Mouse (Mus musculus) embryonic facial prominence, embryonic 12.5 days (tissue): ENCODE data around the gene Zfhx3. TPM values are rescaled to one million over a fixed set of nuclear protein-coding genes. Genes with fewer than 3 reads are reported as not detected.

Experiments
- ATAC-seq: fragments of 200-750 bp; cut with Nextera tagmentation; 2 replicates; pipeline ENCODE4 v1.8.0; 2017; ENCODE audit not compliant: insufficient number of reproducible peaks, insufficient read depth, low FRiP score, low TSS enrichment
- H3K27ac ChIP-seq: fragments of 300-500 bp; sonication (generic); 2 replicates; pipeline ENCODE4 v1.5.1; 2016; ENCODE audit warnings: mild to moderate bottlenecking
- H3K27me3 ChIP-seq: fragments of 300-500 bp; sonication (generic); 2 replicates; pipeline ENCODE4 v1.6.1; 2016; ENCODE audit warnings: mild to moderate bottlenecking, moderate library complexity
- H3K36me3 ChIP-seq: fragments of 300-500 bp; sonication (generic); 2 replicates; pipeline ENCODE4 v1.6.1; 2016; ENCODE audit warnings: mild to moderate bottlenecking
- H3K4me1 ChIP-seq: fragments of 300-500 bp; sonication (generic); 2 replicates; pipeline ENCODE4 v1.6.1; 2016
- H3K4me2 ChIP-seq: fragments of 300-500 bp; sonication (generic); replicated peaks from 2 replicates; pipeline ENCODE4 v1.6.1; 2016; ENCODE audit warnings: mild to moderate bottlenecking, moderate library complexity
- H3K4me3 ChIP-seq: fragments of 300-500 bp; sonication (generic); 2 replicates; pipeline ENCODE4 v1.5.1; 2016; ENCODE audit warnings: mild to moderate bottlenecking
- H3K9ac ChIP-seq: fragments of 300-500 bp; sonication (generic); 2 replicates; pipeline ENCODE4 v1.6.1; 2016; ENCODE audit warnings: mild to moderate bottlenecking, moderate library complexity
- H3K9me3 ChIP-seq: fragments of 300-500 bp; sonication (generic); 2 replicates; pipeline ENCODE4 v1.6.1; 2016; ENCODE audit warnings: mild to moderate bottlenecking, moderate library complexity
- WGBS: fragments of 180-500 bp; shearing (Covaris S2); methylation state at CpG from one replicate; pipeline ENCODE4 v1.1.7; 2016; 5-methylcytosine and 5-hydroxymethylcytosine counted together
- polyA plus RNA-seq: library from polyadenylated mRNA; unstranded; fragments of >200 nt; fragmentation: Nextera tagmentation; extraction: Ambion mirVana; gene quantifications from 2 replicates; pipeline ENCODE4 v1.2.1, GENCODE M21; 2016

The Zfhx3 gene
- polyA plus RNA-seq, 1 experiment from 2014 or later = 43.1 TPM

GRCm38 (mm10) chr8:108621296-108621695 lies 678.9 kb downstream of the Zfhx3 start:
- Histone ChIP-seq H3K36me3 (no peaks in the 10 kb centered on the region), H3K4me1 (0 out of 2 replicates have a peak, but pooled peaks cover 2% of the 10 kb centered on the region), H3K4me2 (no peak overlapping the region), H3K9me3 (no peaks in the 10 kb centered on the region), H3K27me3 (no peaks in the 10 kb centered on the region), H3K27ac (no peak overlapping the region), H3K9ac (no peak overlapping the region), H3K4me3 (no peak overlapping the region)
- ATAC-seq = no peak
- WGBS = 17% methylated on average over 7 of the region's 7 CpGs

- no peaks in the 10 kb centered on the region for H3K9me3 ChIP-seq
- no peaks in the 10 kb centered on the region for H3K27me3 ChIP-seq
- no peak overlapping the region for H3K4me3 ChIP-seq
- H3K4me2 ChIP-seq = no peak overlapping the region
- H3K36me3 ChIP-seq = no peaks in the 10 kb centered on the region
- no peak overlapping the region for H3K27ac ChIP-seq
- H3K9ac ChIP-seq = no peak overlapping the region
- H3K4me1 ChIP-seq = 0 out of 2 replicates have a peak, but pooled peaks cover 2% of the 10 kb centered on the region
- no peak for ATAC-seq
- WGBS = 69% methylated on average over 5 of the region's 5 CpGs
These were observed 681.2 kb downstream of the Zfhx3 start for GRCm38 (mm10) chr8:108623660-108624059.

- 0 out of 2 replicates have a peak, but pooled peaks cover 2% of the 10 kb centered on the region for H3K4me1 ChIP-seq
- no peak for ATAC-seq
- WGBS = 75% methylated on average over 9 of the region's 9 CpGs
- H3K27ac ChIP-seq = no peak overlapping the region
- no peak overlapping the region for H3K4me2 ChIP-seq
- H3K27me3 ChIP-seq = no peaks in the 10 kb centered on the region
- H3K4me3 ChIP-seq = no peak overlapping the region
- H3K9me3 ChIP-seq = no peaks in the 10 kb centered on the region
- no peaks in the 10 kb centered on the region for H3K36me3 ChIP-seq
- no peak overlapping the region for H3K9ac ChIP-seq
These were observed 683.2 kb downstream of the Zfhx3 start for GRCm38 (mm10) chr8:108625571-108626120.

- no peaks in the 10 kb centered on the region for H3K9me3 ChIP-seq
- H3K27me3 ChIP-seq = no peaks in the 10 kb centered on the region
- no peak overlapping the region for H3K9ac ChIP-seq
- 0 out of 2 replicates have a peak, but pooled peaks cover 4% of the 10 kb centered on the region for H3K4me1 ChIP-seq
- no peaks in the 10 kb centered on the region for H3K36me3 ChIP-seq
- ATAC-seq = no peak
- no peak overlapping the region for H3K4me3 ChIP-seq
- no peak overlapping the region for H3K27ac ChIP-seq
- WGBS = 90% methylated on average over 1 of the region's 1 CpGs
- no peak overlapping the region for H3K4me2 ChIP-seq
These were observed 688.6 kb downstream of the Zfhx3 start for GRCm38 (mm10) chr8:108631069-108631468.

- Histone ChIP-seq H3K4me3 (no peak overlapping the region), H3K27ac (no peak overlapping the region), H3K36me3 (no peaks in the 10 kb centered on the region), H3K4me1 (0 out of 2 replicates have a peak, but pooled peaks cover 4% of the 10 kb centered on the region), H3K9me3 (no peaks in the 10 kb centered on the region), H3K27me3 (no peaks in the 10 kb centered on the region), H3K9ac (no peak overlapping the region), H3K4me2 (no peak overlapping the region)
- ATAC-seq = no peak
- WGBS = 8% methylated on average over 2 of the region's 3 CpGs
These were observed 691.8 kb downstream of the Zfhx3 start for GRCm38 (mm10) chr8:108634282-108634681.

GRCm38 (mm10) chr8:108637887-108638286 lies 695.4 kb downstream of the Zfhx3 start:
- no peak overlapping the region for H3K4me3 ChIP-seq
- no peak for ATAC-seq
- H3K4me1 ChIP-seq = 0 out of 2 replicates have a peak, but pooled peaks cover 4% of the 10 kb centered on the region
- no peaks in the 10 kb centered on the region for H3K9me3 ChIP-seq
- no peak overlapping the region for H3K4me2 ChIP-seq
- no peaks in the 10 kb centered on the region for H3K27me3 ChIP-seq
- H3K27ac ChIP-seq = no peak overlapping the region
- H3K36me3 ChIP-seq = no peaks in the 10 kb centered on the region
- H3K9ac ChIP-seq = no peak overlapping the region
- 96% methylated on average over 2 of the region's 2 CpGs for WGBS

GRCm38 (mm10) chr8:108645660-108646059 lies 703.2 kb downstream of the Zfhx3 start:
- Histone ChIP-seq H3K27ac (no peak overlapping the region), H3K36me3 (no peaks in the 10 kb centered on the region), H3K9ac (no peak overlapping the region), H3K27me3 (no peaks in the 10 kb centered on the region), H3K9me3 (no peaks in the 10 kb centered on the region), H3K4me1 (no peaks in the 10 kb centered on the region; the same call in 1 of the 2 replicates), H3K4me3 (no peak overlapping the region), H3K4me2 (no peak overlapping the region)
- no peak for ATAC-seq
- 78% methylated on average over 3 of the region's 3 CpGs for WGBS

- Histone ChIP-seq H3K9ac (no peak overlapping the region), H3K36me3 (no peaks in the 10 kb centered on the region), H3K4me3 (no peak overlapping the region), H3K27me3 (no peaks in the 10 kb centered on the region), H3K4me1 (no peaks in the 10 kb centered on the region; the same call in 1 of the 2 replicates), H3K4me2 (no peak overlapping the region), H3K9me3 (no peaks in the 10 kb centered on the region), H3K27ac (no peak overlapping the region)
- 29% methylated on average over 8 of the region's 8 CpGs for WGBS
- no peak for ATAC-seq
These were observed 705.1 kb downstream of the Zfhx3 start for GRCm38 (mm10) chr8:108647556-108647955.

GRCm38 (mm10) chr8:108648993-108649392 lies 706.5 kb downstream of the Zfhx3 start:
- 77% methylated on average over 6 of the region's 6 CpGs for WGBS
- H3K27me3 ChIP-seq = no peaks in the 10 kb centered on the region
- H3K27ac ChIP-seq = no peak overlapping the region
- no peaks in the 10 kb centered on the region for H3K9me3 ChIP-seq
- H3K4me1 ChIP-seq = no peaks in the 10 kb centered on the region; the same call in 1 of the 2 replicates
- no peaks in the 10 kb centered on the region for H3K36me3 ChIP-seq
- no peak overlapping the region for H3K4me2 ChIP-seq
- no peak for ATAC-seq
- H3K9ac ChIP-seq = no peak overlapping the region
- no peak overlapping the region for H3K4me3 ChIP-seq

GRCm38 (mm10) chr8:108650837-108651236 lies 708.4 kb downstream of the Zfhx3 start:
- Histone ChIP-seq H3K4me3 (no peak overlapping the region), H3K36me3 (no peaks in the 10 kb centered on the region), H3K27ac (no peak overlapping the region), H3K4me2 (no peak overlapping the region), H3K4me1 (no peaks in the 10 kb centered on the region; the same call in none of the 2 replicates), H3K9me3 (no peaks in the 10 kb centered on the region), H3K27me3 (no peaks in the 10 kb centered on the region), H3K9ac (no peak overlapping the region)
- WGBS = 91% methylated on average over 8 of the region's 8 CpGs
- no peak for ATAC-seq

GRCm38 (mm10) chr8:108661486-108662093 lies 719.1 kb downstream of the Zfhx3 start:
- H3K4me1 ChIP-seq = peaks cover 7% of the 10 kb centered on the region; the same call in 1 of the 2 replicates
- WGBS = 22% methylated on average over 5 of the region's 5 CpGs
- ATAC-seq = no peak
- no peaks in the 10 kb centered on the region for H3K9me3 ChIP-seq
- no peak overlapping the region for H3K9ac ChIP-seq
- no peaks in the 10 kb centered on the region for H3K36me3 ChIP-seq
- no peaks in the 10 kb centered on the region for H3K27me3 ChIP-seq
- H3K4me3 ChIP-seq = no peak overlapping the region
- H3K4me2 ChIP-seq = no peak overlapping the region
- H3K27ac ChIP-seq = no peak overlapping the region

- Histone ChIP-seq H3K9me3 (no peaks in the 10 kb centered on the region), H3K4me2 (no peak overlapping the region), H3K36me3 (no peaks in the 10 kb centered on the region), H3K4me3 (no peak overlapping the region), H3K27me3 (no peaks in the 10 kb centered on the region), H3K27ac (no peak overlapping the region), H3K9ac (no peak overlapping the region), H3K4me1 (peaks cover 7% of the 10 kb centered on the region; the same call in 1 of the 2 replicates)
- 72% methylated on average over 3 of the region's 3 CpGs for WGBS
- ATAC-seq = no peak
These were observed 720.3 kb downstream of the Zfhx3 start for GRCm38 (mm10) chr8:108662766-108663165.
